Mouse (Mus musculus) neural tube, postnatal 0 days (tissue): ENCODE measurements around the gene Adprh. TPM values are rescaled to one million over a fixed set of nuclear protein-coding genes. Genes with fewer than 3 reads are reported as not detected.

ENCODE experiments used
- polyA plus RNA-seq: library from polyadenylated mRNA; unstranded; fragments of >200 nt; fragmentation: Nextera tagmentation; extraction: Ambion mirVana; gene quantifications from 2 replicates; pipeline ENCODE4 v1.2.1, GENCODE M21; 2015

The Adprh gene
- polyA plus RNA-seq: 133 TPM in 2 replicates

DNA sequence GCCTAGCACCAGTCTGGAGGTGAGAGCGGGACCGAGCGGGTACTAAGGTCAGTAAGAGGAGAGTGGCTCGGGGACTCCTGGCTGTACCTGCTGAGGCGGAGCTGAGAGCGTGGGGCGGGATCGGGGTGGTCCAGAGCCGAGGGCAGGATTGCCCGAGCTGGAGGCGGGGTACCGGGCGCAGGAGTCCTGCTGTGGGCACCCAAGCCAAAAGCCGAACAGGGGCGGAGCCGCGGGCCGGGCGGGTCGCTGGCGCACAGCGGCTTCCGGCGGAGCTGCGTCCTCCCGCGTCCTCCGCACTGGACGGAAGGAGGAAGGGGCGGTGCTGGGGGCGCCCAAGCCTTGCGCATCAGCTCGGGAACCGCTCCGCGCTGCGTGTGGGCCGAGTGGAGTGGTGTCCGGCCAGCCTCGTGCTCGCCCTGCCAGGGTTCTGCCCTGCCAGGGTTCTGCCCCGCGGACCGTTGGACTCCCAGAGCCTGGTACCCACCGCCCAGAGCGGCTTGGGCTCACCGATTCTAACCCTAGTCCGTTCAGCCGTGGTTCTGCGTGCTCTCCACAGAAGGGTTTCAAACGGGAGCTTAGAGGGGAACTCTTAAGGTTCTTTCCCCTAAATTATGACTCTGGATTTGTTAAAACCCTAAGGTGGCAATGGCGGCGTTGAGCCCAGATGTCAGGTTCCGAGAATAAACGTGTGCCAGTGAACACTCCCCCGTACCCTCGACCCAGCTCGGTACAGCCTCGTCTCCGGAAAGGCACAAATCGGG lies at the start of gene Adprh:
TSS of gene Adprh (minus strand) at position 262 of the 761 bp plus-strand sequence.

DNA sequence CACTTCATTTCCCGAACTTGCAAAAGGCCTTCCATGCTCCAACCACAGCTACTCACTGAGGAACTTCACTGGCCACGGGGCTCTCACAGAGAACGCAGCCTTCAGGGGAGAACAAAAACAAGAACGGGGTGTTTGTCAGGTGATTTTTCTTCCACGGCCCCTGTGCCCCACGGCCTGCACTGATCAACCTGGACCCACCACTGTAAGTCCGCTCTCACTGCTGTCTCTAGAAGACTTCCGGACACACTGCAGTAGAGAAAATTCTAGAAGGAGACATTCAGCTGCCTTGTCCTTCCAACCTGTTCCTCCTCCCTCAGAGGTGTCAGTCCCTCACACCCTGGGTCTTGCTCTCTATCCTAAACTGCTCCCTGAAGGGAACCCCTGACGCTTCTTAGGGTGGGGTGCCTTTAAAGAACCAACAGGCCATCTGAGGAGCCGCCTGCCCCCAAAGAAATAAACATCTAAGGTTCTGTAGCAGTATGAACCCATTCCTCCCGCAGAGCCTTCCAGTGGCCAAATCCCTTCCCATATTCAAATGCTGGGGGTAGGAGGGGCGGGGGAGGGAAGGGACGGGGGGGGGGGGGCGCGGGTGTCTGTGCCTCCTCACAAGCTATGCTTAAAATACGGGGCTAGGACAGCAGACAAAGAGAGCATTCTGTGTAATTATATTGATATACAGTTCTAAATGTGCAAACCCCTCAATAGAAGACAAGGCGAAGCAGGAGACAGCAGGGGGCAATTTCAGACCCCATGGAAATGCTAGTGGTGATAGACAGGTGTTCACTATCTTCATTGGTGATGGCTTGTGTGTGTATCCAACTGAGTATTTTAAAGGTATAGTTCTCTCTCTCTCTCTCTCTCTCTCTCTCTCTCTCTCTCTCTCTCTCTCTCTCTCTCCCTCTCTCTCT lies 3.3 kb upstream of the Adprh start, which contains the start of gene Cd80:
TSS of gene Cd80 (plus strand) at position 51 of the 908 bp plus-strand sequence.

DNA sequence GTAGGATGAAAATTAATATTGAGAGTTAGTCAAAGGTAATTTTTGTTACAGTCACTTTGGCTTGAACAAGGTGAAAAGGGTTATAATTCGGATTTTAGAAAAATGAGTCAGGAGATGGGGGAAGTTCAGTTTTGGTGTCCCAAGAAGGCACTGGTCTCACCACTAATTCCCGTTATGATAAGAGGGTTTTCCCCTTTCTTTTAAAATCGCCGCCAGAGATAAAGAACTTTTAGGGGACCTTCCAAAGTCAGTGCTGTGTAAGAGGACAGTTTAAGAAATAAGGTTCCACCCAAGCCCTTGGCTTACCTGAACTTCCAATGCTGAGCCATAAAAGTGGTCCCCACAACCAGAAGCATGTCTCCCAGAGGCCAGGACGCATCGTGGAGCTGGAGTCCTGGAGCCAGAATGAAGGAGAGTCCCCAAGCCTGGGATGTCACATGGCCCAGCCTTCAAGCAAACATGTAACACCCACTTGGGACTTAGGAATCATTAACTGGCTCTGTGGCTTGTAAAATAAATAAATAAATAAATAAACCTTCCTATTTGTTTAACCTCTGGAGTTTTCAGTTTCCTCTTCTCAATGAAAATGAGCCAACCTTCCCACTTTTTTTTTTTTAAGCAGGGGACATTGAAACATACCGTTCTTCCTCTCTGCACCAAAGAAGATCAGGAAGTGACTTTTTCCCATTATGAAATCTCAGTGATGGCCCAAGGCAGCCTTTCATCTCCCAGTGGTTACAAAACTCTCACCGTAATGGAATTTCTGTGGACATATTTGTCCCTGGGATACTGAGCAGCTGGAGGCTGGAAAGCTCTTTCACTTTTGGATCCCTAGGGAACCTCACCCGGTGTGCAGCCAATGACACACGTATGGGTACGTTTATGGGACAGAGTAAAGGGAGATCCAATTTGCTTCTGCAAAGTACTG lies 19.7 kb downstream of the Adprh start, which contains the start of gene Pla1a:
TSS of gene Pla1a (minus strand) at position 648 of the 928 bp plus-strand sequence.

Other genes with a start within 250 kb of the Adprh start
- not detected in 2 replicates for gene Nr1i2, start 157.9 kb downstream of the Adprh start, polyA plus RNA-seq
- 0.86 and 0.92 TPM in 2 replicates for gene Maats1, start 110.6 kb downstream of the Adprh start, polyA plus RNA-seq
- gene Cox17, start 105.7 kb downstream of the Adprh start, polyA plus RNA-seq: 109 and 111 TPM in 2 replicates
- gene Gm21987, start 105.7 kb downstream of the Adprh start, polyA plus RNA-seq: not detected in 2 replicates
- gene Popdc2, start 90.5 kb downstream of the Adprh start, polyA plus RNA-seq: 0.11 and 0.37 TPM in 2 replicates
- 2.2 and 2.7 TPM in 2 replicates for gene Pla1a, start 19.6 kb downstream of the Adprh start, polyA plus RNA-seq
- 0.17 and 0.28 TPM in 2 replicates for gene Cd80, start 2.9 kb upstream of the Adprh start, polyA plus RNA-seq
- gene Timmdc1, start 70.0 kb upstream of the Adprh start, polyA plus RNA-seq: 29.1 and 29.2 TPM in 2 replicates
- gene Poglut1, start 97.6 kb upstream of the Adprh start, polyA plus RNA-seq: 40.0 and 41.3 TPM in 2 replicates
- gene Tmem39a, start 106.0 kb upstream of the Adprh start, polyA plus RNA-seq: 19.9 and 22.3 TPM in 2 replicates